Mouse (Mus musculus) forebrain, embryonic 14.5 days (tissue): ENCODE data around the gene Intu. TPM values are rescaled to one million over a fixed set of nuclear protein-coding genes. Genes with fewer than 3 reads are reported as not detected.

ENCODE experiments used
- ATAC-seq: fragments of 200-750 bp; cut with Nextera tagmentation; 2 replicates; pipeline ENCODE4 v1.8.0; 2017; ENCODE audit warnings: mild to moderate bottlenecking, moderate library complexity
- DNase-seq: peaks from one replicate; pipeline ENCODE4 v3.0.0-alpha.2; 2015; ENCODE audit warnings: low spot score
- H3K27ac ChIP-seq: fragments of 300-500 bp; sonication (generic); 2 replicates; pipeline ENCODE4 v1.5.1; 2014; ENCODE audit warnings: low read depth, mild to moderate bottlenecking, control low read depth, low read length, moderate library complexity
- H3K27me3 ChIP-seq: fragments of 300-500 bp; sonication (generic); replicated peaks from 2 replicates; pipeline ENCODE4 v1.6.1; 2014; ENCODE audit warnings: low read length, control low read depth, mixed read lengths; ENCODE audit not compliant: control insufficient read depth, insufficient read depth
- H3K36me3 ChIP-seq: fragments of 300-500 bp; sonication (generic); 2 replicates; pipeline ENCODE4 v1.6.1; 2014; ENCODE audit warnings: low read length, control low read depth; ENCODE audit not compliant: control insufficient read depth, insufficient read depth
- H3K4me1 ChIP-seq: fragments of 300-500 bp; sonication (generic); 2 replicates; pipeline ENCODE4 v1.6.1; 2014; ENCODE audit warnings: antibody characterized with exemption, low read length, control low read depth; ENCODE audit not compliant: control insufficient read depth, insufficient read depth
- H3K4me2 ChIP-seq: fragments of 300-500 bp; sonication (generic); 2 replicates; pipeline ENCODE4 v1.6.1; 2014; ENCODE audit warnings: mild to moderate bottlenecking, control low read depth, low read length
- H3K4me3 ChIP-seq: fragments of 300-500 bp; sonication (generic); 2 replicates; pipeline ENCODE4 v1.5.1; 2014; ENCODE audit warnings: low read depth, low read length, control low read depth
- H3K9ac ChIP-seq: fragments of 300-500 bp; sonication (generic); 2 replicates; pipeline ENCODE4 v1.6.1; 2014; ENCODE audit warnings: mild to moderate bottlenecking, low read length, control low read depth, moderate library complexity
- H3K9me3 ChIP-seq: fragments of 300-500 bp; sonication (generic); replicated peaks from 2 replicates; pipeline ENCODE4 v1.6.1; 2016; ENCODE audit warnings: low read length, control low read depth, mixed read lengths; ENCODE audit not compliant: control insufficient read depth
- WGBS: fragments of 180-500 bp; shearing (Covaris S2); extraction: QIAGEN DNeasy Blood & Tissue Kit; methylation state at CpG from one replicate; pipeline ENCODE4 v1.1.7; 2014; 5-methylcytosine and 5-hydroxymethylcytosine counted together
- polyA plus RNA-seq: library from polyadenylated mRNA; unstranded; fragments of >200 nt; fragmentation: Nextera tagmentation; extraction: Ambion mirVana; gene quantifications from 2 replicates; pipeline ENCODE4 v1.2.1, GENCODE M21; 2014

The Intu gene
- polyA plus RNA-seq, 1 experiment from 2014 or later, result 4.6 TPM

GRCm38 (mm10) chr3:40524841-40525240 lies 6.2 kb upstream of the Intu start:
- Histone ChIP-seq H3K27ac (no peak overlapping the region), H3K4me1 (0 out of 2 replicates have a peak, but pooled peaks cover 7% of the 10 kb centered on the region), H3K9ac (no peak overlapping the region), H3K4me2 (no peak overlapping the region), H3K36me3 (no peaks in the 10 kb centered on the region), H3K9me3 (0 out of 2 replicates have a peak, but pooled peaks cover 4% of the 10 kb centered on the region), H3K4me3 (no peak overlapping the region), H3K27me3 (no peaks in the 10 kb centered on the region)
- DNase-seq (no peak), ATAC-seq (no peak)
- 84% methylated on average over 7 of the region's 7 CpGs for WGBS

GRCm38 (mm10) chr3:40525341-40525740 lies 5.7 kb upstream of the Intu start:
- Histone ChIP-seq H3K27me3 (no peaks in the 10 kb centered on the region), H3K9me3 (0 out of 2 replicates have a peak, but pooled peaks cover 4% of the 10 kb centered on the region), H3K4me2 (no peak overlapping the region), H3K27ac (no peak overlapping the region), H3K36me3 (no peaks in the 10 kb centered on the region), H3K4me1 (0 out of 2 replicates have a peak, but pooled peaks cover 7% of the 10 kb centered on the region), H3K4me3 (no peak overlapping the region), H3K9ac (no peak overlapping the region)
- DNase-seq, result peak; percentile 73
- WGBS, result 19% methylated on average over 4 of the region's 4 CpGs
- no peak for ATAC-seq

GRCm38 (mm10) chr3:40526095-40526494 lies 5.0 kb upstream of the Intu start:
- H3K9ac ChIP-seq, result no peak overlapping the region
- H3K4me1 ChIP-seq, result 0 out of 2 replicates have a peak, but pooled peaks cover 7% of the 10 kb centered on the region

GRCm38 (mm10) chr3:40527218-40527617 lies 3.9 kb upstream of the Intu start:
- no peak for DNase-seq
- H3K9ac ChIP-seq, result no peak overlapping the region
- H3K36me3 ChIP-seq, result no peaks in the 10 kb centered on the region
- WGBS, result 65% methylated on average over 10 of the region's 10 CpGs
- no peak for ATAC-seq
- peaks cover 7% of the 10 kb centered on the region; the same call in 1 of the 2 replicates for H3K4me1 ChIP-seq
- H3K4me3 ChIP-seq, result no peak overlapping the region
- H3K4me2 ChIP-seq, result no peak overlapping the region
- no peaks in the 10 kb centered on the region for H3K27me3 ChIP-seq
- H3K27ac ChIP-seq, result no peak overlapping the region
- H3K9me3 ChIP-seq, result 0 out of 2 replicates have a peak, but pooled peaks cover 4% of the 10 kb centered on the region

More at GRCm38 (mm10) chr3:40526095-40526494, 5.0 kb upstream of the Intu start:
- WGBS, result 87% methylated on average over 3 of the region's 3 CpGs
- no peak overlapping the region for H3K4me2 ChIP-seq
- 0 out of 2 replicates have a peak, but pooled peaks cover 4% of the 10 kb centered on the region for H3K9me3 ChIP-seq
- no peaks in the 10 kb centered on the region for H3K27me3 ChIP-seq
- no peaks in the 10 kb centered on the region for H3K36me3 ChIP-seq
- no peak for ATAC-seq
- no peak overlapping the region for H3K27ac ChIP-seq
- no peak overlapping the region for H3K4me3 ChIP-seq
- no peak for DNase-seq

GRCm38 (mm10) chr3:40527976-40528950 lies 2.8 kb upstream of the Intu start:
- no peak for ATAC-seq
- Histone ChIP-seq H3K9me3 (0 out of 2 replicates have a peak, but pooled peaks cover 4% of the 10 kb centered on the region), H3K27ac (no peak overlapping the region), H3K4me3 (no peak overlapping the region), H3K9ac (no peak overlapping the region), H3K4me1 (peaks cover 11% of the 10 kb centered on the region; the same call in 1 of the 2 replicates), H3K27me3 (no peaks in the 10 kb centered on the region), H3K36me3 (no peaks in the 10 kb centered on the region), H3K4me2 (no peak overlapping the region)
- 25% methylated on average over 9 of the region's 9 CpGs for WGBS
- DNase-seq, result peak; percentile 45

GRCm38 (mm10) chr3:40528958-40529357 lies 2.1 kb upstream of the Intu start:
- H3K9me3 ChIP-seq, result 0 out of 2 replicates have a peak, but pooled peaks cover 4% of the 10 kb centered on the region
- H3K4me2 ChIP-seq, result no peak overlapping the region
- no peak overlapping the region for H3K9ac ChIP-seq
- ATAC-seq, result no peak
- peaks cover 11% of the 10 kb centered on the region; the same call in 1 of the 2 replicates for H3K4me1 ChIP-seq
- no peaks in the 10 kb centered on the region for H3K36me3 ChIP-seq
- no peak for DNase-seq
- H3K27ac ChIP-seq, result no peak overlapping the region
- no peak overlapping the region for H3K4me3 ChIP-seq
- H3K27me3 ChIP-seq, result no peaks in the 10 kb centered on the region
- WGBS, result 80% methylated on average over 6 of the region's 6 CpGs

GRCm38 (mm10) chr3:40530845-40531244 lies 241 bp upstream of the Intu start:
- H3K4me2 ChIP-seq, result peak overlapping the region; percentile 99
- ATAC-seq (peak; percentile 5; the same call in 1 of the 2 replicates), DNase-seq (no peak)
- H3K9ac ChIP-seq, result no peak overlapping the region
- peaks cover 11% of the 10 kb centered on the region; the same call in 1 of the 2 replicates for H3K4me1 ChIP-seq
- 12% methylated on average over 7 of the region's 7 CpGs for WGBS
- H3K9me3 ChIP-seq, result 0 out of 2 replicates have a peak, but pooled peaks cover 4% of the 10 kb centered on the region
- no peaks in the 10 kb centered on the region for H3K27me3 ChIP-seq
- no peaks in the 10 kb centered on the region for H3K36me3 ChIP-seq
- no peak overlapping the region for H3K27ac ChIP-seq
- H3K4me3 ChIP-seq, result peak overlapping the region; percentile 58

- ATAC-seq, result no peak
- Histone ChIP-seq H3K4me1 (peaks cover 11% of the 10 kb centered on the region; the same call in 1 of the 2 replicates), H3K27ac (no peak overlapping the region), H3K4me2 (peak overlapping the region; percentile 99), H3K9me3 (0 out of 2 replicates have a peak, but pooled peaks cover 4% of the 10 kb centered on the region), H3K9ac (peak overlapping the region; percentile 73; the same call in 1 of the 2 replicates), H3K36me3 (no peaks in the 10 kb centered on the region), H3K4me3 (peak overlapping the region; percentile 58), H3K27me3 (no peaks in the 10 kb centered on the region)
- 3% methylated on average over 11 of the region's 11 CpGs for whole genome bisulfite sequencing
- peak; percentile 44 for DNase-seq
These were observed 1.2 kb downstream of the Intu start for GRCm38 (mm10) chr3:40532256-40532655.
